Mouse (Mus musculus): ENCODE measurements around the gene Prss37.

The Prss37 gene

DNA sequence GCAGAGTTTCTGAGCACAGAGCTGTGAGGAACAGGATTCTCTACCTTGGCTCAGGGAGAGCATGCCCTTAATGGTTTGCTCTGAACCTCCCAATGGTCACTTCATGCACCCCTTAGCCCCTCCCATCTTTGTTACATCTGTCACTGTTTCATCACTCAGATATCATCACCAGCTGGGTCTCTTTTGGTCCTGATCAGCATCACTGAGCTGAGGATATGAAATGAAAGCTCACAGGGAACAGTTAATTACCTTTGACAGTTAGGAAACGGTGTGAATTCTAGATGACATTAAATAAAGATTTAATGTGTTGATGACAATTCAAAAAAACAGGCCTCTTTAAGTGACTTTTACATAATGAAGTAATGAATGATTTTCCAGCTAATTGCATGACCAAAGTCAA, at the start of gene Prss37:
Gene Prss37, minus strand, starts transcription at position 101 of the 400 bp plus-strand sequence.
- no peak for ATAC-seq (ENCODE audit: low TSS enrichment)

DNA sequence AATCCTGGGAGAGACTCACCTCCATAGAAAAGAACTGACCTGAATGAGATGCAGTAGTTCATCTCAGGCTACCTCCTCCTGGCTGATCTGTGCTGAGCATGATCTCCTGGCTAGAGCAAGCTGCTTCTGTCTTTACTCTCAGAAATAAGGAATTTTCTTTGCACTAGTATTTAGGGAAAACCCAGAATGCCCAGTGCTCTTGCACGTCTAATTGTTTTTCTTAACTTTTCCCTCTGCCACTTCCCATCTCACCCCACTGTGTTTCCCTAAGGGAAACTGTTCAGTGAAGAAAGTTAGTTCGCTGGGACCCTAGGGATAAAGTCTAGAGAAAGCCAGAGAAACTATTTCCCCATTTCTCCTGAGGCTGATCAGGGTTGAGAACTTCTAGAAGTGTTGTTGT, 35.6 kb upstream of the Prss37 start, which contains the start of gene Olfr461:
Gene Olfr461, minus strand, starts transcription at position 101 of the 400 bp plus-strand sequence.
- ATAC-seq (ENCODE audit: low TSS enrichment), result no peak

DNA sequence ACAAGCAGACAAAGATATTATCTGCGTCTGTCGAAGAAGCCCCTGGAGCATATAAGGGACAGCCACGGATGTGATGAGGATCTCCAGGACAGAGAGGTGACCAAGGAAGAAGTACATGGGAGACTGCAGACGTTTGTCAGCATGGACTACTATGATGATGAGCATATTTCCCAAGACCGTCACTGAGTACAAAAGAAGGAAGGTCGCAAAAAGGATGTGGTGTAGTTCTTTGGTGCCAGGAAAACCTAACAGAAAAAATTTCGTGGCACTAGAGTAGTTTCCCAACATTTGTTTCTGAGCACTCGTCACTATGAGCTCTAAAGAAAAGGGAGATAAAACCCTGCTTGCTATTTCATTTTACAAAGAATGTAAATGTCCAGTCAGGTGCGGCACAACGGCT, 25.4 kb upstream of the Prss37 start:
- no peak for ATAC-seq (ENCODE audit: low TSS enrichment)

- ATAC-seq (ENCODE audit: low TSS enrichment), result no peak
These were observed 26.1 kb downstream of the Prss37 start, which contains the start of gene Tas2r108 for GRCm38 (mm10) chr6:40493229-40493628. Tas2r108 (plus strand) TSS chr6:40493529.

- ATAC-seq (ENCODE audit: low TSS enrichment), result no peak
These were observed 28.4 kb downstream of the Prss37 start, which contains the start of gene Tas2r137 for GRCm38 (mm10) chr6:40490933-40491332. Tas2r137 (plus strand) TSS chr6:40491233.

GRCm38 (mm10) chr6:40482318-40482717, 37.0 kb downstream of the Prss37 start:
- peak; percentile 90 for ATAC-seq (ENCODE audit: low TSS enrichment)

- no peak for ATAC-seq (ENCODE audit: low TSS enrichment)
These were observed 39.6 kb downstream of the Prss37 start for GRCm38 (mm10) chr6:40479705-40480104.

DNA sequence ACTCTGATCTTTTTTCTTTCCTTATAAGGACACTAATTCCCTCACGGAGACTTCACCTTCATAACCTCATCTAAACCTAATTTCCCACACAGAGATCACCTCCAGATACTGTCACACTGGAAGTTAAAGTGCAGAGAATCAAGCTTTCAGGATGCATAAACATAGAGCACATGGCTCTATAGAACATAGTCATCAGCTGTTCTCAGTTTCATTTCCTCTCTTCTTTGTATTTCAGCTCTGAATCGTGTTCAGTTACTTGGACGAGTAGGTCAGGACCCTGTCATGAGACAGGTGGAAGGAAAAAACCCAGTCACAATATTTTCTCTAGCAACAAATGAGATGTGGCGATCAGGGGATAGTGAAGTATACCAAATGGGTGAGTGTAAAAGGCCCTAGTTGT, 43.2 kb downstream of the Prss37 start:
- ATAC-seq (ENCODE audit: low TSS enrichment), result no peak

GRCm38 (mm10) chr6:40471720-40472010, 47.6 kb downstream of the Prss37 start:
- ATAC-seq (ENCODE audit: low TSS enrichment), result 0 out of 2 replicates have a peak, but pooled peaks have one; percentile 4

GRCm38 (mm10) chr6:40470916-40471719, 48.2 kb downstream of the Prss37 start, which contains the start of gene Ssbp1:
Ssbp1 (plus strand) TSS chr6:40471352.
- ATAC-seq (ENCODE audit: low TSS enrichment), result peak; percentile 99

DNA sequence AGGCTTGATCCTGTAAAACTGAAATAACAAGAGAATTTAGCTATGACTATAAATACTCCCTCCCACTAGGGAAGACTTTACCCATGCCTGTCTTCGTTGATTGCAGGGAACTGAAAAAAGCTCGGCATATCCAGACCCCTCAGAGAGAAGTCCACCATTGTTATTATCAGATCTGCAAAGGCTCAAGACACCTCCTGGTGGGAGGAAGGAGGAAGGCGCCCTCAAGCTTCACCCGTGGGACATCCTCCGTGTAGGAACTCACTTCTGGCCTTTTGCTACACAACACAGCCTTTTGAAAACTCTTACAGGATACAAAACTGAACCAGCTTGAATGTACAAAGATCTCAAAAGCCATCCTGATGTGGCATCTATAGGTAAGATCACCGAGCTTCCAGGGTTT, 53.6 kb downstream of the Prss37 start:
- no peak for ATAC-seq (ENCODE audit: low TSS enrichment)

Data from frontal cortex, adult (tissue).